Mouse (Mus musculus): ENCODE data around the gene Amigo1.

DNA sequence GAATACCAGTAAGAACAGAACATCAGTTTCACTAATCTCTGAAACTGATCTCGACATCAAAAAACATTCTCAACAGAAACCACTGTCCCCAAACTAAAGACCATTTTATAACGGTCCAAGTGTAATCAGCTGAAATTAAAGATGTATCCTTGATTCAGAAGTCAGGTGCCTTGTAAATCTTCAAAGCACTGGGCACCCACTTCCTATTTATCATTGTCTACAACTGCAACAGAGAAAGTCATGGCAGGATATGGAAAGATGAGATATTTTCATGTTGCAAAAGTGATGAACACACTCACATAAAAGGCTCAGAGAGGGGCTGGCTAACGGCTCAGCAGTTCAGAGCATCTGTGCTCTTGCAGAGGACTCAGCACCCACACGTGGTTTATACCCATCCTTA, 45.3 kb upstream of the Amigo1 start:
- TF ChIP-seq GATA1 (IDR thresholded peaks at IDR 0.05; ENCODE audit: borderline replicate concordance, low read length) (no peak), FLI1 (IDR thresholded peaks at IDR 0.05; ENCODE audit: low read length) (no peak)

Data from megakaryocyte, embryonic 14.5 days (primary cell).